Mouse (Mus musculus) C2C12 (cell line): ENCODE measurements around the gene D10Jhu81e. TPM values are rescaled to one million over a fixed set of nuclear protein-coding genes. Genes with fewer than 3 reads are reported as not detected.

Source experiments
- H3K27me3 ChIP-seq: one replicate; pipeline ENCODE4 v1.6.1; 2011; ENCODE audit not compliant: control insufficient read depth, insufficient read depth, insufficient read length
- H3K36me3 ChIP-seq: one replicate; pipeline ENCODE4 v1.6.1; 2011; ENCODE audit not compliant: control insufficient read depth, insufficient read depth
- H3K4me3 ChIP-seq: one replicate; pipeline ENCODE4 v1.5.1; 2011; ENCODE audit warnings: mild to moderate bottlenecking, control low read depth; ENCODE audit not compliant: poor library complexity, insufficient read depth, severe bottlenecking
- H3K79me2 ChIP-seq: one replicate; pipeline ENCODE4 v1.6.1; 2011; ENCODE audit not compliant: control insufficient read depth, insufficient read depth
- H3K79me3 ChIP-seq: one replicate; pipeline ENCODE4 v1.6.1; 2011; ENCODE audit warnings: low read depth, control low read depth
- H3ac ChIP-seq: one replicate; pipeline ENCODE3; 2011; ENCODE audit warnings: low read depth; ENCODE audit not compliant: control insufficient read depth, insufficient read length
- CEBPB ChIP-seq: IDR thresholded peaks from one replicate; pipeline ENCODE4 v1.6.1; 2011; ENCODE audit warnings: low read depth, mild to moderate bottlenecking, control low read depth, moderate library complexity
- CTCF ChIP-seq: IDR thresholded peaks from one replicate; pipeline ENCODE4 v1.5.1; 2011; ENCODE audit not compliant: control insufficient read depth, insufficient read depth, insufficient read length
- FOSL1 ChIP-seq: IDR thresholded peaks from one replicate; pipeline ENCODE4 v1.8.0; 2011; ENCODE audit warnings: mild to moderate bottlenecking, low read length; ENCODE audit not compliant: poor library complexity, insufficient read depth, severe bottlenecking
- MAX ChIP-seq: IDR thresholded peaks from one replicate; pipeline ENCODE4 v1.6.1; 2011; ENCODE audit warnings: mild to moderate bottlenecking, control low read depth
- MYOD1 ChIP-seq: IDR thresholded peaks from one replicate; pipeline ENCODE4 v1.6.1; 2011; ENCODE audit warnings: low read depth; ENCODE audit not compliant: control insufficient read depth, insufficient read length
- MYOG ChIP-seq: IDR thresholded peaks from one replicate; pipeline ENCODE4 v1.6.1; 2011; ENCODE audit not compliant: control insufficient read depth, insufficient read length; ENCODE audit errors: extremely low read depth
- USF1 ChIP-seq: IDR thresholded peaks from one replicate; pipeline ENCODE4 v1.6.1; 2011; ENCODE audit warnings: low read depth, mild to moderate bottlenecking, control low read depth, moderate library complexity
- polyA plus RNA-seq: library from polyadenylated mRNA; unstranded; fragments of >200 nt; fragmentation: generic; extraction: Trizol; gene quantifications from one replicate; pipeline ENCODE4 v1.2.1, GENCODE M21; 2012; ENCODE audit warnings: missing spikeins

Gene D10Jhu81e
- polyA plus RNA-seq, 1 experiment = 38.0 TPM

DNA sequence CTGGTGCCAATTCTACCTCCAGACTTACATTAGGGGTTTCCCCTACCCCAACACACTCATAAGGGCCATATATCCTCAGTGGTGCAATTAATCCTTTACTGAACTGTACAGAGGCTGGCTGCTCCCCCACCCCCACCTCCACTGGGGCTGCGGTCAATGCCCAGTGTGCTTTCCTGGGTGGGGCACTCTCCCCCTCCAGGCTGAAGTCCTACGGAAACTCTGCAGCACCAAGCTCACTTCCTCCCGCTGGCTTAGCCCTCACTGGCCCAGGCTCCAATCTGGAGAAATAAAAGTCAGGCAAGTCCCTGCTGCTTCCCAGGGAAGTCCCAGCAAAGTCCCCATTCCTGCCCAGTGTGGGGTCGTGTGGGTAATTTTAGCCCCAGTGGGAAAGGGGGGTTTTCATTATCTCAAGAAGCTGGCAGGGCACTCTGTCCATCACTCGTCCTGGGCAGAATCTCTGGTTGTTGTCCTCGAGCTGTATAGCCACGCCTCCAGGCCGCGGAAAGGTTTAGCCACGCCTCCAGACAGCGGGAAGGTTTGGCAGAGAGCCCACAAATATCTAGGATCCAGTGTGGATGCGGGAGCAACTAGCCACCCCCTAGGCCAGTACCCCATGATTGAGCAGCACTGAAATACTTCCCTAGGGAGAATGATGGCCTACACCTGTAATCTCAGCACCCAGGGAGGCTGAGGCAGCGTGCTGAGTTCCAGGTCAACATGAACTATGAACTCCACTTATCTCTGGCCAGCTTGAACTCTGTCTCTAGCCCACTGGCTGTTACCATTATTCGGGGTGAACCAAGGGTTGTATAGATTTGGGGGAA, 34.4 kb downstream of the D10Jhu81e start:
- H3K4me3 ChIP-seq = no peak overlapping the region
- TF ChIP-seq FOSL1 = no peak
- H3K27me3 ChIP-seq = no peaks in the 10 kb centered on the region
- no peaks in the 10 kb centered on the region for H3K79me3 ChIP-seq
- H3K79me2 ChIP-seq = no peaks in the 10 kb centered on the region
- H3ac ChIP-seq = no peak overlapping the region
- H3K36me3 ChIP-seq = no peaks in the 10 kb centered on the region

DNA sequence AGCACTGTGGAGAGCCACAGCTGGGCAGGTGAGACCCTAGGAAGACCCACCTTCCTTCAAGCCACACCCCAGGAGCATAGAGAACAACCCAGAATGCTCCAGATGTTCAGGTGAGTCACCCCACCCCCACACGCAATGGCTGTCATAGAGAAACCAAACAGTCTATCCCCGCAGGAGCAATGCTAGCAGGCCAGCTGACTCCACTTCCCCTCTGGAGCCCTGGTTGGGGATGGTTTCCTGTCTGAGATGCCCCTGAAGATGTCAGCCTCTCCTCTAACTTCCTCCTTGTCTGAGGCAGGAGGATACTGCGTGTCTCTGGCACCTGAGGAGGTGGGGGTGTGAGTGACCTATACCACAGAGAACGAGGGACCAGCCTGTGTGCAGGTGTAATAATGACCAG, 35.2 kb downstream of the D10Jhu81e start:
- Histone ChIP-seq H3ac (no peak overlapping the region), H3K4me3 (no peak overlapping the region)

DNA sequence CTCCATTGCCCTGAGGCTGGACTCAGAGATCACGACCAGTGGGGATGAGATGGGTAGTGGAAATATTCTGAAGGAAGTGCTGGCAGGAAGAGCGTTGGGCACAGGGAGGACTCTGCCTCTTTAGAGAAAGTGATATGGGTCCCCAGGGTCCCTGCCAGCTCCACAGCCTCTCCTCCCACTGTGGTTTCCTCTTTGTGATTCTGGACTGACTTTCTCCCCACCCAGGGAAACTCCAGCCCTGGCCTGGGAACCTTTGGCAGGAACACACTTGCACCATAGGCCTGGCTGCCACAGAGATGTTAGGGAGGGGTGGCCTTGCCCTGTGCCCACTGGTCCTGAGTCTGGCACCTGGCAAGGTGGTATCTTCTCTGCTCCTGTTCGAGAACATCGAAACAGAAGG, 39.6 kb downstream of the D10Jhu81e start:
- H3K4me3 ChIP-seq = no peak overlapping the region
- TF ChIP-seq CEBPB = no peak
- no peak for TF ChIP-seq CTCF
- TF ChIP-seq USF1 = no peak
- TF ChIP-seq MYOG = no peak
- TF ChIP-seq MAX = no peak
- no peak for TF ChIP-seq FOSL1
- TF ChIP-seq MYOD1 = no peak

More for the DNA sequence above, 35.2 kb downstream of the D10Jhu81e start:
- Histone ChIP-seq H3K27me3 (no peaks in the 10 kb centered on the region), H3K79me2 (no peaks in the 10 kb centered on the region), H3K79me3 (no peaks in the 10 kb centered on the region), H3K36me3 (no peaks in the 10 kb centered on the region)
- TF ChIP-seq MYOG (no peak), USF1 (no peak), FOSL1 (no peak), CEBPB (no peak), CTCF (no peak), MAX (no peak), MYOD1 (no peak)

DNA sequence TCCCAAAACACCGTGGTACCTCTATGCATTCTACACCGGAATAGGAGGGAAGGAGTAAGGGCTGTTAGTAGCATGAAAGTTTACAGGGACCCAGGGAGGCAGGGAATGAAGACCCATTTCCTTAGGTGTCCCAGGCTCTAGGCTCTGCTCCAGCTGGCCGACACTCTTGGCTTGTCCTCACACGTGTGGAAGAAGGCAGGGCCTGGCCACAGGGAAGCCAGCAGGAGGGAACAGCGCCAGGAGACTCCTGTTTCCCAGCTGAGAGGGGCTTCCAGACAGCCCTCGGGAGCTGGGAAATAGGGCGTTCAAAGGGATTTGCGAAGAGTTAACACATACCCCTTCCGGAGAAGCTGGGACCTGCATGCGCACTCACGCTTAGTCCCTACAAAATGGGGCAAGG, 40.2 kb downstream of the D10Jhu81e start:
- TF ChIP-seq CEBPB (no peak), MYOD1 (no peak), MAX (no peak), FOSL1 (no peak), CTCF (no peak), USF1 (no peak), MYOG (no peak)
- Histone ChIP-seq H3K4me3 (no peak overlapping the region), H3ac (no peak overlapping the region), H3K79me3 (no peaks in the 10 kb centered on the region), H3K27me3 (no peaks in the 10 kb centered on the region), H3K79me2 (no peaks in the 10 kb centered on the region), H3K36me3 (no peaks in the 10 kb centered on the region)

More for the DNA sequence above, 39.6 kb downstream of the D10Jhu81e start:
- Histone ChIP-seq H3K79me2 (no peaks in the 10 kb centered on the region), H3ac (no peak overlapping the region), H3K27me3 (no peaks in the 10 kb centered on the region), H3K36me3 (no peaks in the 10 kb centered on the region), H3K79me3 (no peaks in the 10 kb centered on the region)

DNA sequence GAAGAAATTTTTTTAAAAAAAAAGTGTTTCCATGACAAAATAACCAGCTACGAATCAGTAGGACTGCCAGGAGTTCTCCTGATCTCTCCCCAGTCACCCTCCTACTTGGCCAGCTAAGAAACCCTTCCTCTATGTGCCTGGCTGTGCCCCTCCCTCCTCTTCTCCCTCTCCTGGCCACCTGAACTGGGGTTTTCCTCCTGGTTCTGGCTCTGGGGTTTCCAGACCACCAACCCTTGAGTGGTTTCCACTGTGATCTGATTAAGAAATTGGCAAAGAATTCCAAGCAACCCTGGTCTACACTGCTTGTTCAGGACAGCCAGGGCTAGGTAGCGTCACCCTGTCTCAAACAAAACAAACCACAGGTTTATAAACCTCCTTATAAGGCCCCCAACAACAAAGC, 40.9 kb downstream of the D10Jhu81e start:
- H3K79me2 ChIP-seq = no peaks in the 10 kb centered on the region
- no peaks in the 10 kb centered on the region for H3K36me3 ChIP-seq
- H3K4me3 ChIP-seq = no peak overlapping the region
- no peaks in the 10 kb centered on the region for H3K79me3 ChIP-seq
- H3ac ChIP-seq = no peak overlapping the region
- no peaks in the 10 kb centered on the region for H3K27me3 ChIP-seq
- TF ChIP-seq MAX (no peak), CTCF (no peak), MYOG (no peak), USF1 (no peak)

DNA sequence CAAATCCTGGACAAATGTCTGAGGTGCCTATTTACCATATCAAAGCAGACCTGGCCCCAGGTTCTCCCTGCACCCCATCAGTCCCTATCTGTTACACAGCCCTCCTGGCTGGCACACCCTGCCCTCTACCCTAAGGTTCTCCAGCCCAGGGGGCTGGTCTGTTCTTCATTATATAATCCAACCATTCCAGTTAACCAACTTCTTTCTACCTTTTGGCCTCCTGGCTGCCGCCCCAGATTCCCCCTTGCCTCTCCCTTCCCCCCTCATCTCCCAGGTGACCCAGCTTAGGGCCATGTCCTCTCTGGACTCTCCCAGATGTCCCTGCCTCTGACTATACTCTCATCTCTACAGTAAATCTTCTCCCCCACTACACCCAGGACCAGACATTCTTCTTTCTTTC, 41.7 kb downstream of the D10Jhu81e start:
- TF ChIP-seq CTCF (no peak), FOSL1 (no peak), CEBPB (no peak), MAX (no peak), MYOG (no peak), MYOD1 (no peak), USF1 (no peak)
- no peaks in the 10 kb centered on the region for H3K79me2 ChIP-seq
- H3K36me3 ChIP-seq = no peaks in the 10 kb centered on the region
- H3K4me3 ChIP-seq = no peak overlapping the region
- H3ac ChIP-seq = no peak overlapping the region
- H3K27me3 ChIP-seq = no peaks in the 10 kb centered on the region
- H3K79me3 ChIP-seq = no peaks in the 10 kb centered on the region
